Comparison of ENCODE assay signal across 9 mouse cellular contexts in genomic region chr1:39446178-39446577, GRCm38 (mm10). TPM values are rescaled to one million over a fixed set of nuclear protein-coding genes. Genes with fewer than 3 reads are reported as not detected.
DNase-seq lines count a peak whose midpoint lies in the region; ATAC-seq and TF ChIP-seq lines count a peak whose summit lies in the region.
"Had no signal": no experiment of that assay in that cellular context is flagged by ENCODE, and none has a peak within 500 bp of the region (broad histone marks: within the 10 kb centered on the region; RNA-seq: fewer than 3 reads in every experiment).

No protein-coding gene starts in this region.

- H3K27ac ChIP-seq in forebrain, embryonic 13.5 days = no peak overlapping the region
- no peak overlapping the region for H3K27ac ChIP-seq in forebrain, embryonic 10.5 days
- no peak overlapping the region for H3K27ac ChIP-seq in liver, embryonic 16.5 days (ENCODE audit: low read length)
- no peak overlapping the region for H3K27ac ChIP-seq in neural tube, embryonic 15.5 days (replicated peaks)

- 66% methylated on average over 5 of the region's 5 CpGs for WGBS in forebrain, embryonic 13.5 days
- WGBS in forebrain, embryonic 10.5 days = 94% methylated on average over 5 of the region's 5 CpGs
- 19% methylated on average over 5 of the region's 5 CpGs for WGBS in liver, embryonic 16.5 days (ENCODE audit: insufficient replicate concordance)
- WGBS in neural tube, embryonic 15.5 days = 65% methylated on average over 5 of the region's 5 CpGs

- TF ChIP-seq CTCF in brain, embryonic 14.5 days (IDR thresholded peaks at IDR 0.05; ENCODE audit: borderline replicate concordance, extremely low read depth, insufficient read depth, insufficient read length) = no peak

- H3K9me3 ChIP-seq in forebrain, embryonic 13.5 days (replicated peaks) = no peaks in the 10 kb centered on the region
- H3K9me3 ChIP-seq in forebrain, embryonic 10.5 days = no peaks in the 10 kb centered on the region
- no peaks in the 10 kb centered on the region for H3K9me3 ChIP-seq in liver, embryonic 16.5 days (replicated peaks; ENCODE audit: control insufficient read depth, low read length)
- no peaks in the 10 kb centered on the region for H3K9me3 ChIP-seq in neural tube, embryonic 15.5 days (replicated peaks)
- H3K9me3 ChIP-seq: lung, embryonic 15.5 days had no signal

- no peak overlapping the region for H3K9ac ChIP-seq in forebrain, embryonic 13.5 days
- H3K9ac ChIP-seq in liver, embryonic 16.5 days (ENCODE audit: low read depth, low read length) = no peak overlapping the region
- H3K9ac ChIP-seq in neural tube, embryonic 15.5 days (replicated peaks) = no peak overlapping the region
- H3K9ac ChIP-seq: lung, embryonic 15.5 days had no signal

- no peaks in the 10 kb centered on the region for H3K27me3 ChIP-seq in forebrain, embryonic 13.5 days
- H3K27me3 ChIP-seq in forebrain, embryonic 10.5 days (ENCODE audit: poor library complexity, severe bottlenecking) = no peaks in the 10 kb centered on the region
- no peaks in the 10 kb centered on the region for H3K27me3 ChIP-seq in liver, embryonic 16.5 days (ENCODE audit: control insufficient read depth, insufficient read depth, low read depth, low read length)
- no peaks in the 10 kb centered on the region for H3K27me3 ChIP-seq in neural tube, embryonic 15.5 days (replicated peaks)
- H3K27me3 ChIP-seq: lung, embryonic 15.5 days had no signal

- peaks cover 30% of the 10 kb centered on the region for H3K4me1 ChIP-seq in forebrain, embryonic 13.5 days
- H3K4me1 ChIP-seq in forebrain, embryonic 10.5 days = peaks cover 27% of the 10 kb centered on the region
- peaks cover 39% of the 10 kb centered on the region for H3K4me1 ChIP-seq in liver, embryonic 16.5 days (ENCODE audit: control insufficient read depth, low read depth, low read length)
- H3K4me1 ChIP-seq in neural tube, embryonic 15.5 days = peaks cover 25% of the 10 kb centered on the region

- peak; percentile 60; the same call in 1 of the 2 replicates for ATAC-seq in forebrain, embryonic 13.5 days
- peak; percentile 50; the same call in 1 of the 2 replicates for ATAC-seq in liver, embryonic 16.5 days (ENCODE audit: low read depth)
- ATAC-seq in neural tube, embryonic 15.5 days (ENCODE audit: low FRiP score) = no peak

- no peak overlapping the region for H3K4me2 ChIP-seq in forebrain, embryonic 13.5 days
- H3K4me2 ChIP-seq in liver, embryonic 16.5 days (ENCODE audit: low read depth, low read length) = peak overlapping the region; percentile 13; the same call in 1 of the 2 replicates
- no peak overlapping the region for H3K4me2 ChIP-seq in neural tube, embryonic 15.5 days
- H3K4me2 ChIP-seq: lung, embryonic 15.5 days had no signal

- no peak overlapping the region for H3K4me3 ChIP-seq in forebrain, embryonic 13.5 days
- H3K4me3 ChIP-seq in forebrain, embryonic 10.5 days = no peak overlapping the region
- H3K4me3 ChIP-seq in liver, embryonic 16.5 days (ENCODE audit: low read depth, low read length) = no peak overlapping the region
- no peak overlapping the region for H3K4me3 ChIP-seq in neural tube, embryonic 15.5 days (replicated peaks)
- H3K4me3 ChIP-seq: lung, embryonic 15.5 days had no signal

- no peaks in the 10 kb centered on the region for H3K36me3 ChIP-seq in forebrain, embryonic 13.5 days (ENCODE audit: poor library complexity, severe bottlenecking)
- H3K36me3 ChIP-seq in forebrain, embryonic 10.5 days (replicated peaks) = no peaks in the 10 kb centered on the region
- H3K36me3 ChIP-seq in liver, embryonic 16.5 days (ENCODE audit: control insufficient read depth, insufficient read depth) = no peaks in the 10 kb centered on the region
- H3K36me3 ChIP-seq in neural tube, embryonic 15.5 days = no peaks in the 10 kb centered on the region
- H3K36me3 ChIP-seq: lung, embryonic 15.5 days had no signal

- TF ChIP-seq POLR2A in brain, embryonic 14.5 days (IDR thresholded peaks at IDR 0.05; ENCODE audit: borderline replicate concordance, extremely low read depth, insufficient read depth, insufficient read length, poor library complexity, severe bottlenecking) = no peak

- no peak for DNase-seq in forebrain, embryonic 10.5 days (ENCODE audit: extremely low spot score, low spot score)
- peak; percentile 77 for DNase-seq in brain, embryonic 14.5 days (ENCODE audit: low read depth)
- peak; percentile 46 to 74 for DNase-seq in layer of hippocampus, adult 18-20 months (ENCODE audit: low spot score in 2 of 2)
- no peak for DNase-seq in testis, postnatal 14 days (ENCODE audit: low spot score)
- no peak for DNase-seq in urinary bladder, adult 18-20 months (ENCODE audit: low spot score in 2 of 2)

RNA-seq across cellular contexts. Expression of gene Tbc1d8, which starts 32.4 kb away (rescaled TPM):
- 6.1 and 6.9 TPM in 2 replicates for polyA plus RNA-seq in forebrain, embryonic 13.5 days (2015; fragmentation: Nextera tagmentation; extraction: Ambion mirVana)
- 4.5 and 6.7 TPM in 2 replicates for polyA plus RNA-seq in forebrain, embryonic 10.5 days (2016; fragmentation: Nextera tagmentation; extraction: Ambion mirVana)
- 12.6 and 12.8 TPM in 2 replicates for polyA plus RNA-seq in brain, embryonic 14.5 days (2012; rRNA removed)
- 10 to 100 TPM in 1 of 2 experiments, 1 to 10 TPM in 1; 8.8 to 12.4 TPM for total RNA-seq in layer of hippocampus, adult 18-20 months (2021)
- 6.2 and 7.2 TPM in 2 replicates for polyA plus RNA-seq in liver, embryonic 16.5 days (2015; fragmentation: Nextera tagmentation; extraction: Ambion mirVana)
- 12.2 and 12.7 TPM in 2 replicates for polyA plus RNA-seq in neural tube, embryonic 15.5 days (2015; fragmentation: Nextera tagmentation; extraction: Ambion mirVana)

Comparison
In these comparisons a context has a peak if more than half of its experiments do, and no peak if none do; other contexts are left out.
1. DNase-seq: peak in brain, embryonic 14.5 days (single experiment) and layer of hippocampus, adult 18-20 months (2 of 2); none in forebrain, embryonic 10.5 days (single experiment), testis, postnatal 14 days (single experiment) and urinary bladder, adult 18-20 months (0 of 2).